Mouse (Mus musculus) stomach, adult 2 months (tissue): ENCODE results near the gene Cfap73. TPM values are rescaled to one million over a fixed set of nuclear protein-coding genes. Genes with fewer than 3 reads are reported as not detected.

Experiments used
- polyA plus RNA-seq: library from polyadenylated mRNA; depleted of rRNA; stranded (reverse); fragments of >200 nt; gene quantifications from 2 replicates; pipeline ENCODE4 v1.2.3, GENCODE M21; 2012; rRNA removed

Cfap73 gene
- not detected in 2 replicates for polyA plus RNA-seq

DNA sequence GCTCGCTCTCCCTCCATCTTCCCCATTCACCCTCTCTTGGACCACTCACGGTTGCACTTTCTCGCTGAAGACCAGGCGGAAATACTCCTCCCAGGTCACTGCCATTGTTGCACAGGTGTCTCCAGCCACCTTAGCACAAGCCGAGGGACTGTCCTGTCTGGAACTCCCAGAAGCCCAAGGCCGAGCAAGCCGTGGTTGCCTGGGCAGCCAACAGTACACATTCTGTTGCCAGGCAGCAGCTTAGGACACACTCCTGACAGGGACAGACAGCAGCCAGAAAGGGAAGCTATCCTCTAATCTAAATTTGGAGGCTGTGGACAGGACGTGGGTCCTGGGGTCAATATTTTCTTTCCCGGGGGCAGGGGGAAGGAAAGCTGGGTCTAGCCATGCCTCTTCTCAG is at the start of gene Cfap73:
Gene Cfap73 (minus strand): TSS at position 105 of the 400 bp plus-strand sequence.

DNA sequence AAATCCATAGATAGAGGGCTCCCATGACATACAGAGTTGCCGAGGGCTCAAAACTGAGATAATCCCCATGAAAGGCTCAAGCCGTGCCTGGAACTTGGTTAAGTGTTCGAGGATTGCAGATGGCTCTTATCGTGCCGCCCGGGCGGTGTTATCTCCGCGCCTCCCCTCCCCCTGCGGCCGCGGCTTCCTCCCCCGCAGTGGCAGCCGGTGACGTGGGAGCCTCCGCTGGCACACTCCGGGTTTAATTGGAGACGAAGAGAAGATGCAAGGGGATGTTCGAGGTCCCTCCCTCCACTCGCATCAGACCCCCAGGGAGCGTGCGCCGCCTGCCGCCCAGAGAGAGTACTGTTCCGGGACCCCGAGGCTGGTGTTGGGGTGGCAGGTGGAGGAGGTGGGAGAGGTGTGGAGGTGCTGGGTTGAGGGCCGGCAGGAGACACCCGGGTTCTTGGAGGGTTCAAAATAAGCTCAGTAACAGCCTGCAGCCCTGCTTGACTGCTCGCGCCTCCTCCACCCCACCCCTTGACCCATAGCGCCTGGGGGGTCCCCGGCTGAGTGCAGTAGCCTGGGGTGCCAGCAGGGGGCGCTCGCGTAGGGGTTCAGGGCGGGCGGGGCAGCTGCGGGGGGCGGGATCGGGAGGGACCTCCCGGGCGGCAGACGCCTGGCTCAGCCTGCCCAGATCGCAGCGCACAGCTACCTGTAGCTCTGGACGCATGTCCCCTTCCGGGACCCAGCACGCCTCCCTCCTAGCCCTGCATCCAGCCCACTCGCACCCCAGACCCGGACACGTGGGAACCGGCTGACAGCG is 14.7 kb upstream of the Cfap73 start, which contains the start of gene Rasal1:
Gene Rasal1 (plus strand): TSS at position 244 of the 805 bp plus-strand sequence.

DNA sequence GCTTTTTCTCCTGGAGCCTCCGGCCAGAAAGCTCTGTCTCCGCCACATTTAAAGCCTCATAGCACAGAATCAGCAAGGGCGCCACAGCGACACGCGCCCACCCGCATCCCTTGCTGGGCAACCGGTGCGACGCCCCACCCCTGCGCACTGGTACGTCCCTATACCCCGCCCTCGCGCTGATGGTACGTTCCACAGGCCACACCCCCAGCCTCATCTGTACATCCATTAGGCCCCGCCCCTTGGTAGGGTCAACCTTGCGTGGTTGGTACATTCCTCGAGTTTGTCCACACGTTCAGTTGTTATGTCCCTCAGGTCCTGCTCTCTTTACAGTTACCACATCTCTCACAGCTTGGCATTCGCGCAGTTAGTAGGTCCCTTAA is 21.6 kb downstream of the Cfap73 start, which contains the start of the genes Rita1 and Ddx54:
Gene Rita1 (minus strand): TSS at position 148 of the 380 bp plus-strand sequence.
Gene Ddx54 (plus strand): TSS at position 298 of the 380 bp plus-strand sequence.

DNA sequence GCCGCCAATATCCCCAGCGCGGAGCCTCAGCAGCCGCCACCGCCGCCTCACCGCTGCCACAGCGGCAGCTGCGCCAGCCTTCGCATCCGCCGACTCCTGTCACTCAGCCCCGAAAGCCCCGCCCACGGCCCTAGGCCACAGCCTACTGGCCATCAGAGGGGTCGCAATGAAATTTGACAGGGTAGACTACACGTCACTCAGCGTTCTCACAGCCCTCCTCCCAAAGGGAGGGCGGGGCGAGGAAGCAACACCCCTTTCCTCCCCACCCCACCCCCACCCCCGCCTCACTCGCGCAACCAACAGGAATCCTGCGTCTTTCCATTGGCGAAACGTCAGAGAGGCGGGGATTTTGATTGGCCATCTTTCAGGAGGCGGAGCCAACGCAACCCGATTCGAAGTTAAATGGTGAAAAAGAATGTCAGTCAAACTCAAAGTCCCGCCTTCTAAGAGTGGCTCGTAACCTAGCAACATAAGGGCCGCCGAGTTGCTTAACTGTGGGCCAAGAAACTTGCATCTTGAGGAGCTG is 45.4 kb downstream of the Cfap73 start, which contains the start of the genes Tpcn1 and Iqcd:
Gene Tpcn1 (minus strand): TSS at position 105 of the 526 bp plus-strand sequence.
Gene Iqcd (plus strand): TSS at position 448 of the 526 bp plus-strand sequence.

Other genes starting within 250 kb of the Cfap73 start
- 1.7 and 2.5 TPM in 2 replicates for gene Lhx5, start 202.5 kb downstream of the Cfap73 start, polyA plus RNA-seq
- 10.0 and 10.2 TPM in 2 replicates for gene Sdsl, start 161.4 kb downstream of the Cfap73 start, polyA plus RNA-seq
- not detected in 2 replicates for gene Sds, start 157.7 kb downstream of the Cfap73 start, polyA plus RNA-seq
- 19.3 and 22.7 TPM in 2 replicates for gene Plbd2, start 130.6 kb downstream of the Cfap73 start, polyA plus RNA-seq
- 10.5 and 16.0 TPM in 2 replicates for gene Slc8b1, start 123.1 kb downstream of the Cfap73 start, polyA plus RNA-seq
- gene Tpcn1, start 45.6 kb downstream of the Cfap73 start, polyA plus RNA-seq, result 17.3 and 22.1 TPM in 2 replicates
- 0.09 and 0.11 TPM in 2 replicates for gene Iqcd, start 45.2 kb downstream of the Cfap73 start, polyA plus RNA-seq
- gene Rita1, start 21.6 kb downstream of the Cfap73 start, polyA plus RNA-seq, result 22.2 and 28.6 TPM in 2 replicates
- 17.6 and 22.7 TPM in 2 replicates for gene Ddx54, start 21.5 kb downstream of the Cfap73 start, polyA plus RNA-seq
- gene Rasal1, start 14.6 kb upstream of the Cfap73 start, polyA plus RNA-seq, result 2.4 and 2.5 TPM in 2 replicates
- gene Dtx1, start 77.7 kb upstream of the Cfap73 start, polyA plus RNA-seq, result 3.1 and 5.5 TPM in 2 replicates
- 4.3 and 7.3 TPM in 2 replicates for gene Oas2, start 115.6 kb upstream of the Cfap73 start, polyA plus RNA-seq
- gene Oas3, start 143.4 kb upstream of the Cfap73 start, polyA plus RNA-seq, result 2.0 and 2.5 TPM in 2 replicates
- gene Oas1e, start 161.3 kb upstream of the Cfap73 start, polyA plus RNA-seq, result 0.11 TPM in 1 of 2 replicates, not detected in the other
- 1.1 and 1.9 TPM in 2 replicates for gene Oas1c, start 178.3 kb upstream of the Cfap73 start, polyA plus RNA-seq
- gene Oas1f, start 213.1 kb upstream of the Cfap73 start, polyA plus RNA-seq, result not detected in 2 replicates
- gene Oas1h, start 227.2 kb upstream of the Cfap73 start, polyA plus RNA-seq, result not detected in 2 replicates